Mouse (Mus musculus): ENCODE measurements at regions not wholly inside any gene's neighbourhood (a gene's known extent, or its start where the extent isn't known, plus 50 kb on each side); places are given as distances from the start of the nearest gene placed in this dataset.

DNA sequence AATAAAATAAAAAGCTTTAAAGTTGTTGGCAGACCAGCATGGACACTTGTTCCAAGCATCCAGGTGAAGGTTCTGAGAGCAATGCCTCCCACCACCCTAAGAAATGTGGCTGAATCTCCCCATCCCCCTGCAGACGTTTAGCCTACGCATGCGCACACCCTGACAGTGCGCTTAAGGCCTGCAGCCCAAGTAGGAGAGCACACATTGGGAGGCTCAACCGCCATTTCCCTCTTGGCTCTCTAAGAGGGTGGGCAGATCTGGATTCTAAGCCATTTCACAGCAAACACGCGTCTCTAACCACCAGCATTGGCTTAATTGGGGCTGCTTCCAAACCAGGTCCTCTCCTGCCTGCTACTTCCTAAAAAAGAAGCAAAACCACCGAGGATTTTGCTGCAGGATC lies 106.6 kb downstream of the Barhl2 start:
- no peak overlapping the region for H3K4me2 ChIP-seq
- H3K4me3 ChIP-seq (replicated peaks), result no peak overlapping the region
- no peaks in the 10 kb centered on the region for H3K27me3 ChIP-seq
- no peak overlapping the region for H3K27ac ChIP-seq
- H3K9ac ChIP-seq, result no peak overlapping the region
- no peaks in the 10 kb centered on the region for H3K9me3 ChIP-seq (replicated peaks)
- H3K36me3 ChIP-seq, result no peaks in the 10 kb centered on the region
- H3K4me1 ChIP-seq, result no peaks in the 10 kb centered on the region
- 91% methylated on average over 8 of the region's 8 CpGs for WGBS
- no peak for ATAC-seq (replicated peaks; ENCODE audit: low FRiP score)

DNA sequence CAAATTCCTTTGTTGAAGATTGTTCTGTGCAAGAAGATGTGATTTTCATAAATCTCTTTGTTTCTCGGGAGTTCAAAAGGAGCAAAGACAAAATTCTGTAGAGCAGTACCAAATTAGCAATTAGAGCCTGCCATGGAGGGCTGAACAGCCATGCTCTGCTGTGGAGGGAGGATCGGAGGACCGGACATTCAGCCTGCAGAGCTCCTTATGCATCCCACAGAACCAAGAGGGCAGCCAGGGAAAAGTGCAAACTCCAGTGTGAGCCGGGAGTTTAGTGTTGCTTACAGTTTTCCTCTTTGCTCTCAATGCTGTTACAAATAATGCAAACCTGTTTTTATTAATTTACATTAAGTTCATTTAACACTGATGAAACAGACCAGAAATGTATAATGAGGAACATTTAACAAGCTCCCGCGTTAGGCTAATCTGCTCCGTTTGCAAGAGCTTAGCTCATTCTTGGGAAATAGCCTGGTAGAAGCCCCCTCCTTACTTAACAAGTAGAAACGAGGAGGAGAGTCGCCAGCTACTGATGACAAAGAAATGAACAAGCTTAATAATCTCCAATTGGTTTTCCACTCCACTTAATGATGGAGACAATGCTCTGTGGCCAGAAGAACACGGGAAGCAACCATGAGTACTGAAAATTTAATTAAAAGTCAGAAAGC lies 108.0 kb downstream of the Barhl2 start:
- WGBS, result 69% methylated on average over 10 of the region's 10 CpGs
- Histone ChIP-seq H3K4me2 (no peak overlapping the region), H3K9me3 (replicated peaks) (no peaks in the 10 kb centered on the region), H3K4me3 (replicated peaks) (no peak overlapping the region), H3K27me3 (peaks cover 7% of the 10 kb centered on the region), H3K27ac (no peak overlapping the region), H3K9ac (no peak overlapping the region), H3K4me1 (no peaks in the 10 kb centered on the region), H3K36me3 (no peaks in the 10 kb centered on the region)
- no peak for ATAC-seq (replicated peaks; ENCODE audit: low FRiP score)

DNA sequence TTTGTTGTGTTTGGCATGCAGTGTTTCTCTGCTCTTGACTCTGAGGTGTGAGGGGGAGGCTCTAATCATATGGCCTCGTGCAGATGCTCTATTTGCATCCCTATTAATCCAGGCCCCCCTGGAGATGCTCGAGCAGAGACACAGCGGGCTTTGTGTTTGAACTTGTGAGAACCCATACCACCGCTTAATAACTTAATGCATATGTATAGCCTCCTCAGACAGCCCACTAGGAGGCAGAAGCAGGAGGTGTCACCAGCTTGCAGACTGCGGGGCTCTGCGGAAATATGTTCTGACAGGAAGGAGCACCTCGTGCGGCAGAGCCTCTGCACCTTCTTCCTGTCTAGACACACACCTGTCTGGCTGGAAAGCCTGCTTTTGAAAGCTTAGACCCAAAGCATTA lies 113.7 kb downstream of the Barhl2 start:
- ATAC-seq (replicated peaks; ENCODE audit: low FRiP score), result no peak
- no peak overlapping the region for H3K27ac ChIP-seq
- H3K36me3 ChIP-seq, result no peaks in the 10 kb centered on the region
- peaks cover 17% of the 10 kb centered on the region for H3K4me1 ChIP-seq
- no peak overlapping the region for H3K4me2 ChIP-seq
- H3K27me3 ChIP-seq, result peaks cover 36% of the 10 kb centered on the region
- 8% methylated on average over 8 of the region's 8 CpGs for WGBS
- no peaks in the 10 kb centered on the region for H3K9me3 ChIP-seq (replicated peaks)
- no peak overlapping the region for H3K4me3 ChIP-seq (replicated peaks)
- no peak overlapping the region for H3K9ac ChIP-seq

DNA sequence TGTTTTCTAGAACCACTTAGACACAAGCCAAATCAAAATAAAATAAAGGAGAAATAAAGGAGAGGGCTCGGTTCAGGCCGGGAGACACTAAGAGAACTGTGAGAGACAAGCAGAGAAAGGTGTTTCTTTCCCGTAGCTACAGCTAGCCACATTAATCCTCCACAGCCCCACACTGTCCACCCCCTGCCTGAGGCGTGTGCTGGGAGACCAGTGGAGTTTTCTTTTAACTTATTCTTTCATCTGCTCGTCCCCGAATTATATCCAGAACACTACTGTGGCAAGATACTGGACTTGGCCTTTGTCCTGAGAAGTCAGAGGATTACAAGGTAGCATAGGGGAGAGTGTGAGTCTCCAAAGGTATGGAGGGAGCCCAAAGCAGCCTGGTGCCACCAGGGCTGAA lies 114.4 kb downstream of the Barhl2 start:
- Histone ChIP-seq H3K4me3 (replicated peaks) (no peak overlapping the region), H3K4me2 (no peak overlapping the region), H3K4me1 (peaks cover 17% of the 10 kb centered on the region), H3K9me3 (replicated peaks) (no peaks in the 10 kb centered on the region), H3K27ac (no peak overlapping the region), H3K27me3 (peaks cover 36% of the 10 kb centered on the region), H3K36me3 (no peaks in the 10 kb centered on the region), H3K9ac (no peak overlapping the region)
- no peak for ATAC-seq (replicated peaks; ENCODE audit: low FRiP score)
- 52% methylated on average over 6 of the region's 6 CpGs for WGBS

DNA sequence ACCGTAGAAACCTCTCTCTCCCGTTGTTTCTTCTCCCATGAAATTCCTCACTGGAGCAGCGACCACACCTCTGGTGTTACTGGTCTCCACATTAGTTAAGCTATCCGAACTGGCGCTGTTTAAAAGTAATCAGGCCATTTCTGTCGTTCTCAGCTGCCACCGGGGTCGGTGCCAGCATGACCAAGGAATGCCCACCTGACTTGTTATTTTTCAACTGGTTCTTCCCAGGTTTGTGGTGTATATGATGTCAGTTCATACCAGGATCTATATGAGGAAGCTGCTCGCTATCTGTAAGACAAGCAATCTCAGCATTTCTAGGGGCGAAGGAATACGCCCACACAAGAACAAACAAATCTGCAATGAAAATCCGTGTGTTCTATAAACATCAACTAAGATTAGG lies 116.6 kb downstream of the Barhl2 start:
- Histone ChIP-seq H3K27me3 (peaks cover 36% of the 10 kb centered on the region), H3K4me3 (replicated peaks) (no peak overlapping the region), H3K9me3 (replicated peaks) (no peaks in the 10 kb centered on the region), H3K27ac (no peak overlapping the region), H3K36me3 (no peaks in the 10 kb centered on the region), H3K4me2 (peak overlapping the region; percentile 17), H3K4me1 (peaks cover 17% of the 10 kb centered on the region), H3K9ac (no peak overlapping the region)
- WGBS, result 41% methylated on average over 12 of the region's 12 CpGs
- no peak for ATAC-seq (replicated peaks; ENCODE audit: low FRiP score)

DNA sequence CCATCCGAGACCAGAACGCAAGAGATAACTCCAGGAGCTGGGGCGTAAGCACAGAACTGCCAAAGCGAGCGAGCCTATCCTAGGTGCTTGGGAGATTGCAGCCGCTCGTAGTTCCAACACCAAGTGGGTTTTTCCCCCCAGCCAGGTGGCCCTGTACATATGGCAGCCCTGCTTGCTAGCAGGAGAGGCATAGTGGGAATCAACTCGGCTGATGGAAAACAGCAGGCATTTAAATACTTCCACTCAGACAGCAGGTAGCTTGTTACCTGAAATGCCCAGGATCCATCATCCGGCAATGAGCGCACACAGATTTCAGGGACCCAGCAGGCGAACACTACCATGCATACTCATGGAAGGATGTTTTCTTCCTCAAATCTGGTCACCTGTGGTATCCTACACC lies 122.3 kb downstream of the Barhl2 start:
- no peaks in the 10 kb centered on the region for H3K36me3 ChIP-seq
- H3K27me3 ChIP-seq, result peaks cover 8% of the 10 kb centered on the region; the same call in 1 of the 2 replicates
- no peaks in the 10 kb centered on the region for H3K9me3 ChIP-seq (replicated peaks)
- H3K4me3 ChIP-seq (replicated peaks), result no peak overlapping the region
- peaks cover 3% of the 10 kb centered on the region for H3K4me1 ChIP-seq
- H3K27ac ChIP-seq, result no peak overlapping the region
- 93% methylated on average over 11 of the region's 11 CpGs for WGBS
- no peak for ATAC-seq (replicated peaks; ENCODE audit: low FRiP score)
- H3K9ac ChIP-seq, result no peak overlapping the region
- H3K4me2 ChIP-seq, result no peak overlapping the region

DNA sequence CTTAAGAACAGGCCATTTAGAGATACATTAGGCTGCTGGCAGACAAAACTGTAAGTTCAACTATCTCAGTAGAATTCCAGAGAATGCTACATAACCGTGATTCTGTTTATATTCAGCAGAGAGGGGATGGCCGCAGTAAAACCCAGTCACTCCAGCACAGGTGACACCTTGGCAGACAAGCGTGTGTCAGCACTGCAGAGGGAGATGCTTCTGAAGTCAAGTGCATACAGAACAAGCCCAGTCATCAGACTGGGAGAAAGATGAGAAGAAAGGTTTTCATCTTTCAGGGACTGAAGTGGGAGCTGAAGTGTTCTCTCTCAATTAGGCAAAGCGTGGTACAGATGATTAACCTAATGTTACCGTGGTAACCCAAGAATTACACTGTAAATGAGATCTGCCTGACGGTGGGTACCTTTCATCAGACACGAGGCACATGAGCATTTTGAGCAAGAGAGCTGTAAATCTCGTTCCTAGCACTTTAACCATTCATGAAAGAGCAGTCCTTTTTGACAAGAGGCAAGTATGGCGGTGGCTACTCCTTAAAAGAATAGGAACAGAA lies 130.3 kb downstream of the Barhl2 start:
- Histone ChIP-seq H3K4me3 (replicated peaks) (no peak overlapping the region), H3K36me3 (no peaks in the 10 kb centered on the region), H3K4me2 (no peak overlapping the region), H3K4me1 (no peaks in the 10 kb centered on the region; the same call in 1 of the 2 replicates), H3K9ac (no peak overlapping the region), H3K9me3 (replicated peaks) (no peaks in the 10 kb centered on the region), H3K27ac (no peak overlapping the region), H3K27me3 (no peaks in the 10 kb centered on the region)
- 59% methylated on average over 9 of the region's 9 CpGs for WGBS
- ATAC-seq (replicated peaks; ENCODE audit: low FRiP score), result no peak

DNA sequence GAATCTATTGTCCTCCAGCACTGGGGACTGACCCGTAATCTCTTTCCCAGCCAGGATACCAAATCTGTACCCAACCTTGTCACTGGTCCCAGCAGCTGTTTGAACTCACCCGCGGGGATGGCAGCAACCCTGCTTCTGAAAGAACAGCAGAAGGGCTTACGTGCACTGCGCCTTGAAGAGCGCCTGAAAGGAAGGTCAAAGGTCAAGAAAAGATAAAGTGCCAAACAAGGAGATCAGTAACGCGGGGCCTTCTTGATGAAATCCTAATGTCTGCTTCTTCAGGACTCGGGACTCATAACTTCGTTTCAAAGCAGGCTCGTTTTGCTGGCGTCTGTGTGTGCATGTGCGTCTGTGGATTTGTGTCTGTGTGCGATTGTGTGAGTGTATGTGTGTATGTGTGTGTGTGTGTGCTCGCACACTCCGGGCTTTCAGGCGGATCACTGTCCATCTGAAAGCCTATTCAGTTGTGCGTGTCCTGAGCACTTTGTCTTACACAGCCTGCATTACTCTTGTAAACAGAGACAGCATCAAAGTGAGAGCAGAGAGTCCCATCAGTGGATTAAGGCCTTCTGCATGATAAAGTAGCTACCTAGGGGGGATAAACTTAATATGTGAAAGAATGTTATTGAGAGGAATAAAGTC lies 135.3 kb downstream of the Barhl2 start:
- Histone ChIP-seq H3K27ac (no peak overlapping the region), H3K4me1 (peaks cover 3% of the 10 kb centered on the region; the same call in 1 of the 2 replicates), H3K36me3 (no peaks in the 10 kb centered on the region), H3K9me3 (replicated peaks) (no peaks in the 10 kb centered on the region), H3K27me3 (no peaks in the 10 kb centered on the region), H3K4me3 (replicated peaks) (no peak overlapping the region), H3K4me2 (no peak overlapping the region), H3K9ac (no peak overlapping the region)
- WGBS, result 39% methylated on average over 18 of the region's 18 CpGs
- ATAC-seq (replicated peaks; ENCODE audit: low FRiP score), result no peak

DNA sequence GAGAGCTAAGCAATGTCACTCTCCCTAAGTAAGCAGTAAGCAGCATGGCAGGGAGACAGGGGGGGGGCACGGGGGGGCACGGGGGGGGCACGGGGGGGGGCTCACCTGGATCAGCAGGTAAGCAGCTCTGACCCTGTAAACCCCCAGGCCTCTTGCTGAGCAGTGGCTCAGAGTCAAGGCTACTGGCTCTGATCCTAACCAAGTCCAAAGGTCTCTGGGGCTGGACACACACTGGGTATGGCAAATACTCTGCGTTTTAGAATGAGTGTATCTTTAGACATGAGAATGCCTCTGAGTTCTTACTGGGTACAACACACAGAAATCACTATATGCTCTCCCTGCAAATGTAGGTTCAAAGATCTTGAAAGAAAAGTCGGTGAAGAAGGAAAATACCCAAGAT lies 136.5 kb downstream of the Barhl2 start:
- Histone ChIP-seq H3K9ac (no peak overlapping the region), H3K27ac (no peak overlapping the region), H3K4me2 (no peak overlapping the region), H3K4me3 (replicated peaks) (no peak overlapping the region), H3K36me3 (no peaks in the 10 kb centered on the region), H3K9me3 (replicated peaks) (no peaks in the 10 kb centered on the region), H3K27me3 (no peaks in the 10 kb centered on the region), H3K4me1 (peaks cover 3% of the 10 kb centered on the region; the same call in 1 of the 2 replicates)
- 72% methylated on average over 3 of the region's 5 CpGs for WGBS
- no peak for ATAC-seq (replicated peaks; ENCODE audit: low FRiP score)

DNA sequence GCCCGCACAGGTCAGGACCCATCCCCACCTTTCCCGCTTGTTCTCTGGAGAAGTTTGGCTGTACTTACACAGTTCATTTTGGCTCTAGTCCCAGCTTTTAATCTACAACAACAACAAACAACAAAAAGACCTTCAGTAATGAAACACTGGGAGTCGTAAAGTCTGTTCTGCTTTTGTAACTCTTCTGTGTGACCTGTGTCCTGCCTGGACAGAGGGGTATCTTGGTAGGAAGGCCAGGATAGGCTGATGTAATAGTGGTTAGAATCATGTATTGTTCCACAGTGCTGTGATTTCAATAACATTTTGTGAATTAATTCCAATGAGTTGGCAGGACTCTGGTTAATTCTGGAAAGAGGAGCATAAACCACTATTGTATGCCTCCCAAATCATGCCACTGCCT lies 136.9 kb downstream of the Barhl2 start:
- ATAC-seq (replicated peaks; ENCODE audit: low FRiP score), result no peak

DNA sequence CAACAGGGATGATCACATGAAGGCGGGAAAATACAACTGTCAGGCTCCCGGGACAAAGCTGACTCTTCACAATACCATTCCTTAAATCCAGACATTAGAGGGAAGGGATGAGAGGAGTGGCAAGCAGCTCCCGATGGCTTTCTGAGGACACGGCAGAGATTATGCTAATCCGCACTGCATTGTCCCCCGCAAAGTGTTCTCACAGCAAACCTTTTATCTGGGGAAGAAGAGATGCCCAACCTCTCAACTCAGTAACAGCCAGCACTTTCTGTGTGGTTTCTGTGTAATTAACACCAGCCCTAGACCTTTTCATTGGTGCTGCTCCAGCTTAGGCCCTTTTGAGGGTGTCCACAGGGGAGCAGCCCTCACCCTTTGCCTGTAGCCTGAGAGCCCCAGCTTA lies 137.9 kb downstream of the Barhl2 start:
- Histone ChIP-seq H3K36me3 (no peaks in the 10 kb centered on the region), H3K9me3 (replicated peaks) (no peaks in the 10 kb centered on the region), H3K27ac (no peak overlapping the region), H3K9ac (no peak overlapping the region), H3K4me3 (replicated peaks) (no peak overlapping the region), H3K4me1 (peaks cover 3% of the 10 kb centered on the region; the same call in 1 of the 2 replicates), H3K4me2 (no peak overlapping the region), H3K27me3 (no peaks in the 10 kb centered on the region)
- 42% methylated on average over 6 of the region's 6 CpGs for WGBS
- no peak for ATAC-seq (replicated peaks; ENCODE audit: low FRiP score)

More for the DNA sequence above, 136.9 kb downstream of the Barhl2 start:
- no peak overlapping the region for H3K4me2 ChIP-seq
- no peaks in the 10 kb centered on the region for H3K27me3 ChIP-seq
- no peaks in the 10 kb centered on the region for H3K36me3 ChIP-seq
- no peak overlapping the region for H3K27ac ChIP-seq
- WGBS, result 59% methylated on average over 3 of the region's 3 CpGs
- H3K9me3 ChIP-seq (replicated peaks), result no peaks in the 10 kb centered on the region
- peaks cover 3% of the 10 kb centered on the region; the same call in 1 of the 2 replicates for H3K4me1 ChIP-seq
- no peak overlapping the region for H3K9ac ChIP-seq
- H3K4me3 ChIP-seq (replicated peaks), result no peak overlapping the region

DNA sequence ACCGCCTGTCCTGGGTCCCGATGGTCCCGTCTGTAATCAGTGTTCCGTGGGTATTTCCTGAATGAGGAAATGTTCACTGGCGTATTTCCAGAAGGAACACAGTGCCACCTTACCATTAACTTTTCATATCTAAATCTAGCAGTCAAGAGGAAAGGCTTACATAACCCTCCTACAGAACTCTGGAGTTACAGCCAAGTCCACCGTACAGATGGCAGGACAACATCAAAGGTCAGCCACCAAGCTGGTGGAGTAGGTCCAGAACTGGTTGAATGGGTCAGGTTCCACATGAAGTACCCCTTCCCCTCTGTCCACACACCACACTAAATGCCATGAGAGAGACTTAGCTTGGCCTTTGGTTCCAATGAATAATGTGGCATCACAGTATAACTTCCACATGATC lies 139.7 kb downstream of the Barhl2 start:
- H3K36me3 ChIP-seq, result no peaks in the 10 kb centered on the region
- peaks cover 3% of the 10 kb centered on the region; the same call in 1 of the 2 replicates for H3K4me1 ChIP-seq
- 75% methylated on average over 6 of the region's 6 CpGs for WGBS
- ATAC-seq (replicated peaks; ENCODE audit: low FRiP score), result no peak
- no peaks in the 10 kb centered on the region for H3K9me3 ChIP-seq (replicated peaks)
- H3K27ac ChIP-seq, result no peak overlapping the region
- no peak overlapping the region for H3K4me3 ChIP-seq (replicated peaks)
- H3K27me3 ChIP-seq, result no peaks in the 10 kb centered on the region
- no peak overlapping the region for H3K4me2 ChIP-seq
- no peak overlapping the region for H3K9ac ChIP-seq

Data from kidney, embryonic 15.5 days (tissue).